9 mouse cellular contexts compared by ENCODE assay signal in genomic region chr13:43579740-43580139, GRCm38 (mm10). TPM values are rescaled to one million over a fixed set of nuclear protein-coding genes. Genes with fewer than 3 reads are reported as not detected.
A peak's percentile ranks its signal among the peaks of the same experiment; 100 is the strongest.
DNase-seq lines count a peak whose midpoint lies in the region; ATAC-seq and TF ChIP-seq lines count a peak whose summit lies in the region.
"Had no signal": no experiment of that assay in that cellular context is flagged by ENCODE, and none has a peak within 500 bp of the region (broad histone marks: within the 10 kb centered on the region; RNA-seq: fewer than 3 reads in every experiment).

No protein-coding gene starts in this region.

- no peaks in the 10 kb centered on the region for H3K36me3 ChIP-seq in hindbrain, embryonic 11.5 days (ENCODE audit: control insufficient read depth, insufficient read depth, low read length)
- no peaks in the 10 kb centered on the region for H3K36me3 ChIP-seq in hindbrain, embryonic 16.5 days (ENCODE audit: control insufficient read depth, insufficient read depth, low read length)
- no peaks in the 10 kb centered on the region for H3K36me3 ChIP-seq in embryonic facial prominence, embryonic 14.5 days (ENCODE audit: control insufficient read depth, insufficient read depth, low read length)
- no peaks in the 10 kb centered on the region for H3K36me3 ChIP-seq in kidney, embryonic 15.5 days

- DNase-seq in hindbrain, embryonic 11.5 days (ENCODE audit: low spot score), result peak; percentile 77
- DNase-seq in CD4-positive helper T cell, adult 2 months (ENCODE audit: low read depth, low spot score), result peak; percentile 45
- DNase-seq in embryonic facial prominence, embryonic 14.5 days (ENCODE audit: low spot score), result peak; percentile 55
- peak; percentile 49 to 52 for DNase-seq in lung, postnatal 4 days
- DNase-seq in thymus, postnatal 0 days (ENCODE audit: low spot score), result peak; percentile 58

- TF ChIP-seq POLR2A in bone marrow, adult 2 months (IDR thresholded peaks at IDR 0.05; ENCODE audit: borderline replicate concordance, control insufficient read depth, low read depth, low read length), result no peak

- no peak overlapping the region for H3K27ac ChIP-seq in hindbrain, embryonic 11.5 days (ENCODE audit: low read depth, low read length)
- no peak overlapping the region for H3K27ac ChIP-seq in hindbrain, embryonic 16.5 days (ENCODE audit: low read depth, low read length)
- no peak overlapping the region for H3K27ac ChIP-seq in bone marrow, adult 2 months (ENCODE audit: control insufficient read depth, insufficient read depth, low read depth, low read length, poor library complexity)
- no peak overlapping the region for H3K27ac ChIP-seq in embryonic facial prominence, embryonic 14.5 days (replicated peaks; ENCODE audit: low read depth, low read length)
- H3K27ac ChIP-seq in kidney, embryonic 15.5 days, result no peak overlapping the region

- ATAC-seq in hindbrain, embryonic 11.5 days (ENCODE audit: low FRiP score), result no peak
- ATAC-seq in hindbrain, embryonic 16.5 days, result no peak
- no peak for ATAC-seq in embryonic facial prominence, embryonic 14.5 days (ENCODE audit: low read depth)
- ATAC-seq in kidney, embryonic 15.5 days (replicated peaks; ENCODE audit: low FRiP score), result no peak

- H3K4me2 ChIP-seq in hindbrain, embryonic 11.5 days (replicated peaks; ENCODE audit: low read depth, low read length), result no peak overlapping the region
- no peak overlapping the region for H3K4me2 ChIP-seq in hindbrain, embryonic 16.5 days (ENCODE audit: low read length)
- H3K4me2 ChIP-seq in embryonic facial prominence, embryonic 14.5 days (ENCODE audit: low read depth, low read length), result no peak overlapping the region
- peak overlapping the region; percentile 32; the same call in 1 of the 2 replicates for H3K4me2 ChIP-seq in kidney, embryonic 15.5 days

- peak; percentile 86 for TF ChIP-seq CTCF in bone marrow, adult 2 months (IDR thresholded peaks at IDR 0.05; ENCODE audit: control insufficient read depth, insufficient read depth, low read length)

- no peak overlapping the region for H3K9ac ChIP-seq in hindbrain, embryonic 11.5 days (ENCODE audit: low read depth, low read length)
- H3K9ac ChIP-seq in hindbrain, embryonic 16.5 days (ENCODE audit: low read depth, low read length), result no peak overlapping the region
- H3K9ac ChIP-seq in embryonic facial prominence, embryonic 14.5 days (ENCODE audit: low read depth, low read length), result no peak overlapping the region
- no peak overlapping the region for H3K9ac ChIP-seq in kidney, embryonic 15.5 days

- 26% methylated on average over 18 of the region's 18 CpGs for WGBS in hindbrain, embryonic 11.5 days
- WGBS in hindbrain, embryonic 16.5 days, result 28% methylated on average over 18 of the region's 18 CpGs
- WGBS in bone marrow, adult 2 months, result 22% methylated on average over 18 of the region's 18 CpGs
- 18% methylated on average over 18 of the region's 18 CpGs for WGBS in embryonic facial prominence, embryonic 14.5 days
- WGBS in kidney, embryonic 15.5 days, result 24% methylated on average over 18 of the region's 18 CpGs

- H3K4me3 ChIP-seq in hindbrain, embryonic 11.5 days (ENCODE audit: low read depth, low read length), result no peak overlapping the region
- H3K4me3 ChIP-seq in hindbrain, embryonic 16.5 days (ENCODE audit: low read length), result no peak overlapping the region
- no peak overlapping the region for H3K4me3 ChIP-seq in bone marrow, adult 2 months (replicated peaks; ENCODE audit: control insufficient read depth, low read depth, low read length)
- H3K4me3 ChIP-seq in embryonic facial prominence, embryonic 14.5 days (ENCODE audit: low read depth, low read length), result no peak overlapping the region
- H3K4me3 ChIP-seq in kidney, embryonic 15.5 days (replicated peaks), result no peak overlapping the region
- H3K4me3 ChIP-seq: myocyte had no signal

- no peaks in the 10 kb centered on the region for H3K9me3 ChIP-seq in hindbrain, embryonic 11.5 days (ENCODE audit: control insufficient read depth, low read length)
- no peaks in the 10 kb centered on the region for H3K9me3 ChIP-seq in hindbrain, embryonic 16.5 days (ENCODE audit: control insufficient read depth, low read length)
- no peaks in the 10 kb centered on the region for H3K9me3 ChIP-seq in embryonic facial prominence, embryonic 14.5 days (ENCODE audit: control insufficient read depth, low read length)
- H3K9me3 ChIP-seq in kidney, embryonic 15.5 days (replicated peaks), result no peaks in the 10 kb centered on the region

- no peaks in the 10 kb centered on the region for H3K27me3 ChIP-seq in hindbrain, embryonic 11.5 days (ENCODE audit: control insufficient read depth, insufficient read depth, low read length)
- no peaks in the 10 kb centered on the region for H3K27me3 ChIP-seq in hindbrain, embryonic 16.5 days (replicated peaks; ENCODE audit: control insufficient read depth, insufficient read depth, low read length)
- H3K27me3 ChIP-seq in embryonic facial prominence, embryonic 14.5 days (replicated peaks; ENCODE audit: control insufficient read depth, insufficient read depth, low read length), result no peaks in the 10 kb centered on the region
- no peaks in the 10 kb centered on the region for H3K27me3 ChIP-seq in kidney, embryonic 15.5 days

- no peaks in the 10 kb centered on the region for H3K4me1 ChIP-seq in hindbrain, embryonic 11.5 days (replicated peaks; ENCODE audit: control insufficient read depth, insufficient read depth, low read length)
- peaks cover 3% of the 10 kb centered on the region; the same call in 1 of the 2 replicates for H3K4me1 ChIP-seq in hindbrain, embryonic 16.5 days (ENCODE audit: control insufficient read depth, insufficient read depth, low read depth, low read length)
- no peaks in the 10 kb centered on the region for H3K4me1 ChIP-seq in bone marrow, adult 2 months (ENCODE audit: control insufficient read depth, insufficient read depth, low read length)
- H3K4me1 ChIP-seq in embryonic facial prominence, embryonic 14.5 days (ENCODE audit: control insufficient read depth, insufficient read depth, low read length), result peaks cover 4% of the 10 kb centered on the region
- peaks cover 7% of the 10 kb centered on the region for H3K4me1 ChIP-seq in kidney, embryonic 15.5 days

RNA-seq across cellular contexts. Expression of gene Mcur1, which starts 19.7 kb away (rescaled TPM):
- 9.8 and 10.8 TPM in 2 replicates for polyA plus RNA-seq in hindbrain, embryonic 11.5 days (2014; fragmentation: Nextera tagmentation; extraction: Ambion mirVana)
- 6.2 and 8.0 TPM in 2 replicates for polyA plus RNA-seq in hindbrain, embryonic 16.5 days (2015; fragmentation: Nextera tagmentation; extraction: Ambion mirVana)
- 11.4 and 13.5 TPM in 2 replicates for polyA plus RNA-seq in bone marrow, adult 2 months (2011; ENCODE audit: insufficient read depth, insufficient read length, low replicate concordance, missing spikeins)
- 14.5 and 15.5 TPM in 2 replicates for polyA plus RNA-seq in embryonic facial prominence, embryonic 14.5 days (2014; fragmentation: Nextera tagmentation; extraction: Ambion mirVana)
- 20.2 and 21.9 TPM in 2 replicates for polyA plus RNA-seq in kidney, embryonic 15.5 days (2015; fragmentation: Nextera tagmentation; extraction: Ambion mirVana)
- 11.9 and 12.7 TPM in 2 replicates for polyA plus RNA-seq in thymus, postnatal 0 days (2015; fragmentation: Nextera tagmentation; extraction: Ambion mirVana)

RNA-seq across cellular contexts. Expression of gene Rnf182, which starts 35.8 kb away (rescaled TPM):
- 9.9 and 10.4 TPM in 2 replicates for polyA plus RNA-seq in hindbrain, embryonic 11.5 days (2014; fragmentation: Nextera tagmentation; extraction: Ambion mirVana)
- 30.5 and 34.1 TPM in 2 replicates for polyA plus RNA-seq in hindbrain, embryonic 16.5 days (2015; fragmentation: Nextera tagmentation; extraction: Ambion mirVana)
- polyA plus RNA-seq in bone marrow, adult 2 months (2011; ENCODE audit: insufficient read depth, insufficient read length, low replicate concordance, missing spikeins), result 0.45 TPM in 1 of 2 replicates, not detected in the other
- 7.8 and 8.2 TPM in 2 replicates for polyA plus RNA-seq in embryonic facial prominence, embryonic 14.5 days (2014; fragmentation: Nextera tagmentation; extraction: Ambion mirVana)
- 1.3 and 2.3 TPM in 2 replicates for polyA plus RNA-seq in kidney, embryonic 15.5 days (2015; fragmentation: Nextera tagmentation; extraction: Ambion mirVana)
- polyA plus RNA-seq in thymus, postnatal 0 days (2015; fragmentation: Nextera tagmentation; extraction: Ambion mirVana), result 0.10 and 0.33 TPM in 2 replicates
- polyA plus RNA-seq: myocyte had no signal
